Mouse (Mus musculus): ENCODE results near the gene Arid1b.

Gene Arid1b

GRCm38 (mm10) chr17:4993840-4994503, at the start of gene Arid1b:
Gene Arid1b, plus strand, starts transcription at chr17:4994332.
- DNase-seq (ENCODE audit: low spot score): peak; percentile 58

GRCm38 (mm10) chr17:4945311-4945751, 48.8 kb upstream of the Arid1b start:
- DNase-seq (ENCODE audit: low spot score): no peak

GRCm38 (mm10) chr17:4945871-4946331, 48.2 kb upstream of the Arid1b start:
- DNase-seq (ENCODE audit: low spot score): no peak

- DNase-seq (ENCODE audit: low spot score): no peak
Measured at GRCm38 (mm10) chr17:4946421-4946974, 47.6 kb upstream of the Arid1b start.

GRCm38 (mm10) chr17:4947013-4947412, 47.1 kb upstream of the Arid1b start:
- DNase-seq (ENCODE audit: low spot score): no peak

GRCm38 (mm10) chr17:4947439-4947838, 46.7 kb upstream of the Arid1b start:
- DNase-seq (ENCODE audit: low spot score): no peak

- no peak for DNase-seq (ENCODE audit: low spot score)
Measured at GRCm38 (mm10) chr17:4948501-4948900, 45.6 kb upstream of the Arid1b start.

- DNase-seq (ENCODE audit: low spot score): no peak
Measured at GRCm38 (mm10) chr17:4954431-4954830, 39.7 kb upstream of the Arid1b start.

GRCm38 (mm10) chr17:4964192-4964877, 29.8 kb upstream of the Arid1b start:
- no peak for DNase-seq (ENCODE audit: low spot score)

- DNase-seq (ENCODE audit: low spot score): no peak
Measured at GRCm38 (mm10) chr17:4967201-4967600, 26.9 kb upstream of the Arid1b start.

- DNase-seq (ENCODE audit: low spot score): no peak
Measured at GRCm38 (mm10) chr17:4968035-4968434, 26.1 kb upstream of the Arid1b start.

GRCm38 (mm10) chr17:4968878-4969277, 25.3 kb upstream of the Arid1b start:
- DNase-seq (ENCODE audit: low spot score): no peak

GRCm38 (mm10) chr17:4972261-4972660, 21.9 kb upstream of the Arid1b start:
- no peak for DNase-seq (ENCODE audit: low spot score)

- no peak for DNase-seq (ENCODE audit: low spot score)
Measured at GRCm38 (mm10) chr17:4974736-4975135, 19.4 kb upstream of the Arid1b start.

- no peak for DNase-seq (ENCODE audit: low spot score)
Measured at GRCm38 (mm10) chr17:4980151-4980550, 14.0 kb upstream of the Arid1b start.

- DNase-seq (ENCODE audit: low spot score): no peak
Measured at GRCm38 (mm10) chr17:4982819-4983218, 11.3 kb upstream of the Arid1b start.

- no peak for DNase-seq (ENCODE audit: low spot score)
Measured at GRCm38 (mm10) chr17:4984691-4985090, 9.4 kb upstream of the Arid1b start.

- DNase-seq (ENCODE audit: low spot score): no peak
Measured at GRCm38 (mm10) chr17:4990911-4991560, 3.1 kb upstream of the Arid1b start.

- no peak for DNase-seq (ENCODE audit: low spot score)
Measured at GRCm38 (mm10) chr17:4991600-4991999, 2.5 kb upstream of the Arid1b start.

- no peak for DNase-seq (ENCODE audit: low spot score)
Measured at GRCm38 (mm10) chr17:4993497-4993839, 664 bp upstream of the Arid1b start.

GRCm38 (mm10) chr17:4994504-4994812, 326 bp downstream of the Arid1b start:
- DNase-seq (ENCODE audit: low spot score): no peak

- DNase-seq (ENCODE audit: low spot score): peak; percentile 54
Measured at GRCm38 (mm10) chr17:4994813-4995560, 855 bp downstream of the Arid1b start.
